Mouse (Mus musculus) embryonic facial prominence, embryonic 13.5 days (tissue): Measurements from ENCODE around the gene Acbd4. TPM values are rescaled to one million over a fixed set of nuclear protein-coding genes. Genes with fewer than 3 reads are reported as not detected.

ENCODE experiments used
- ATAC-seq: fragments of 200-750 bp; cut with Nextera tagmentation; 2 replicates; pipeline ENCODE4 v1.8.0; 2017; ENCODE audit warnings: low read depth; ENCODE audit not compliant: insufficient number of reproducible peaks, insufficient read depth, low FRiP score, low TSS enrichment
- H3K27ac ChIP-seq: fragments of 300-500 bp; sonication (generic); 2 replicates; pipeline ENCODE4 v1.5.1; 2015; ENCODE audit warnings: moderate library complexity, mild to moderate bottlenecking, inconsistent platforms
- H3K27me3 ChIP-seq: fragments of 300-500 bp; sonication (generic); 2 replicates; pipeline ENCODE4 v1.6.1; 2015; ENCODE audit warnings: mild to moderate bottlenecking, inconsistent platforms
- H3K36me3 ChIP-seq: fragments of 300-500 bp; sonication (generic); 2 replicates; pipeline ENCODE4 v1.6.1; 2015; ENCODE audit warnings: mild to moderate bottlenecking, inconsistent platforms
- H3K4me1 ChIP-seq: fragments of 300-500 bp; sonication (generic); 2 replicates; pipeline ENCODE4 v1.6.1; 2015; ENCODE audit warnings: inconsistent platforms
- H3K4me2 ChIP-seq: fragments of 300-500 bp; sonication (generic); 2 replicates; pipeline ENCODE4 v1.6.1; 2015; ENCODE audit warnings: moderate library complexity, mild to moderate bottlenecking, inconsistent platforms
- H3K4me3 ChIP-seq: fragments of 300-500 bp; sonication (generic); 2 replicates; pipeline ENCODE4 v1.5.1; 2015; ENCODE audit warnings: mild to moderate bottlenecking, inconsistent platforms
- H3K9ac ChIP-seq: fragments of 300-500 bp; sonication (generic); 2 replicates; pipeline ENCODE4 v1.6.1; 2015; ENCODE audit warnings: mild to moderate bottlenecking, inconsistent platforms
- H3K9me3 ChIP-seq: fragments of 300-500 bp; sonication (generic); 2 replicates; pipeline ENCODE4 v1.6.1; 2016; ENCODE audit warnings: inconsistent platforms
- WGBS: fragments of 180-500 bp; shearing (Covaris S2); methylation state at CpG from one replicate; pipeline ENCODE4 v1.1.7; 2015; ENCODE audit warnings: mixed read lengths; 5-methylcytosine and 5-hydroxymethylcytosine counted together
- polyA plus RNA-seq: library from polyadenylated mRNA; unstranded; fragments of >200 nt; fragmentation: Nextera tagmentation; extraction: Ambion mirVana; gene quantifications from 2 replicates; pipeline ENCODE4 v1.2.1, GENCODE M21; 2015

Acbd4 gene
- polyA plus RNA-seq, 1 experiment from 2014 or later = 17.4 TPM

GRCm38 (mm10) chr11:103104469-103104868 lies 3.0 kb downstream of the Acbd4 start:
- no peak for ATAC-seq
- Histone ChIP-seq H3K36me3 (no peaks in the 10 kb centered on the region), H3K9me3 (no peaks in the 10 kb centered on the region), H3K4me1 (peaks cover 22% of the 10 kb centered on the region), H3K9ac (no peak overlapping the region), H3K4me3 (no peak overlapping the region), H3K27me3 (peaks cover 48% of the 10 kb centered on the region), H3K4me2 (0 out of 2 replicates have a peak overlapping the region, but pooled peaks have one; percentile 3), H3K27ac (no peak overlapping the region)
- WGBS = 76% methylated on average over 7 of the region's 7 CpGs

GRCm38 (mm10) chr11:103105180-103105725 lies 3.8 kb downstream of the Acbd4 start:
- peaks cover 20% of the 10 kb centered on the region for H3K4me1 ChIP-seq
- H3K4me2 ChIP-seq = no peak overlapping the region
- H3K27ac ChIP-seq = no peak overlapping the region
- 26% methylated on average over 14 of the region's 14 CpGs for WGBS
- no peak overlapping the region for H3K4me3 ChIP-seq
- ATAC-seq = no peak
- H3K9me3 ChIP-seq = no peaks in the 10 kb centered on the region
- 0 out of 2 replicates have a peak overlapping the region, but pooled peaks have one; percentile 21 for H3K9ac ChIP-seq
- no peaks in the 10 kb centered on the region for H3K36me3 ChIP-seq
- H3K27me3 ChIP-seq = peaks cover 40% of the 10 kb centered on the region

DNA sequence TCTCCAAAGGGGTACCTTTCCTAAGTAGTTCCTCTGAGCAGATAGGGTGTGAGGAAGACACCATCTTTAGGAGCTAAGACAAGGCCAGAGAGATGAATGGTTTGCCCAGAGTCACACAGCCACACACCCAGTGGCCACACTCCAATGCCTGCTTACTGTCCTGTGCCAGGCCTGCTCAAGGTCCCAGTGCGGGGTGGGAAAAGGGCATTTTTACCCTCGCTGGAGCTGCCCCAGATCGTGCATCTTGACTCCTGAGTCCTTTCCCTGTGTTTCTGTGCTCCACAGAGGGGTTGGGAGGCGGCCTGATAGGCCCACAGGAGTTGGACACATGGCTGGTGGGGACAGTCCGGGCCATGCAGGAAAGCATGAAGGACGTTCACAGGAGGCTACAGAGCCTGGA lies 4.3 kb downstream of the Acbd4 start:
- 85% methylated on average over 6 of the region's 6 CpGs for WGBS
- no peak overlapping the region for H3K27ac ChIP-seq
- H3K9me3 ChIP-seq = no peaks in the 10 kb centered on the region
- H3K4me3 ChIP-seq = no peak overlapping the region
- no peak overlapping the region for H3K4me2 ChIP-seq
- H3K4me1 ChIP-seq = peaks cover 19% of the 10 kb centered on the region
- peaks cover 35% of the 10 kb centered on the region for H3K27me3 ChIP-seq
- no peak for ATAC-seq
- 0 out of 2 replicates have a peak overlapping the region, but pooled peaks have one; percentile 21 for H3K9ac ChIP-seq
- no peaks in the 10 kb centered on the region for H3K36me3 ChIP-seq

DNA sequence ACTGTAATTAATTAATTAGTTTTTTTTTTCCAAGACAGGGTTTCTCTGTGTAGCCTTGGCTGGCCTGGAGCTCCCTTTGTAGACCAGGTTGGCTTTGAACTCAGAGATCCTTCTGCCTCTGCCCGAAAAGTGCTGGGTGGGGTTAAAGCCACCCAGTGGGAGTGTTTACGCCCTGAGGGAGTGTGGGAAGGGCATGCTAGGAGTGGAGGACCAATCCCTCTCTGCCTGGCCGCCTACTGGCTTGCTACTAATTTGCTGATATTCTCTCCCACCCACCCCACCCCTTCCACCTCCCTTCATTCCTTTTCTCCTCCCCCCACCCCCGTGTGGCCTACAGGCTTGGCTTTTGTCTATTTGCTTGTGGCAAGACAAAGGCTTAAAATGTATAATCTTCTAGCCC lies 4.9 kb downstream of the Acbd4 start:
- H3K27ac ChIP-seq = no peak overlapping the region
- no peak for ATAC-seq
- H3K9ac ChIP-seq = no peak overlapping the region
- H3K4me3 ChIP-seq = no peak overlapping the region
- peaks cover 19% of the 10 kb centered on the region for H3K4me1 ChIP-seq
- 57% methylated on average over 4 of the region's 4 CpGs for WGBS
- H3K36me3 ChIP-seq = no peaks in the 10 kb centered on the region
- no peaks in the 10 kb centered on the region for H3K9me3 ChIP-seq
- H3K4me2 ChIP-seq = no peak overlapping the region
- peaks cover 29% of the 10 kb centered on the region for H3K27me3 ChIP-seq

GRCm38 (mm10) chr11:103111301-103111700 lies 9.8 kb downstream of the Acbd4 start:
- Histone ChIP-seq H3K27ac (peak overlapping the region; percentile 69; the same call in 1 of the 2 replicates), H3K4me2 (peak overlapping the region; percentile 77), H3K4me3 (peak overlapping the region; percentile 44), H3K9me3 (no peaks in the 10 kb centered on the region), H3K36me3 (no peaks in the 10 kb centered on the region), H3K27me3 (peaks cover 10% of the 10 kb centered on the region), H3K4me1 (peaks cover 29% of the 10 kb centered on the region), H3K9ac (peak overlapping the region; percentile 71)
- no peak for ATAC-seq
- WGBS = 23% methylated on average over 10 of the region's 10 CpGs

DNA sequence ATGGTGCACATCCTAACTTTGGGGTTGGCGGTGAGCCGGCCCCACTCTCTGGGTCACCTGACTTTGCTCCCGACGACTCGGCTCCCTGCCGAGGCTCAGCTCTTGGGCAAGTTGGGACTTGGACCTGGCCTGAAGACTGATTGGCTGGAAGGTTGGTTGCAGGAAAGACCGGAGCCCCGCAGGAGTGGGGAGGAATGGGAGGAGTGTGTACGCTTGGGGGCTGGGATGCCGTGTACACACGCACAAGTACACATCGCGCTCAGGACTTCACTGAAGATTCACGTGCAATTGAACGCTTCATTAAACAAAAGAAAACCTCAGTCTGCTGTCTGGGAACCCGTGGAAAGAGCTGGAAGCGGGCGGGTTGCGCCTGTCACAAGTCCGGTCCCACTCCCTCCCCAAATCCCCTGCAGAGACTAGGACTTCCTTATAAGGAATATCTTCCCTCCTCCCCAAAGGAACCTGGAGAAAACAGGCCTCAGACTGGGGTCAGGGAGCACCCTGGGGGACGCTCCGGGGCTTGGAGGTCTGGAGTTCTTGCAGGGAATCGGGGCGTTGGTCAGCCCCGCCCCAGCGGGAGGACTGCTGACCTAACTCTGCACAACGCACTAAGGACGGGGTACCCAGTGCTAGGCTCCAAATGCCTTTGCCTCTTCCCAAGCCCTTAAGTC lies 10.5 kb downstream of the Acbd4 start:
- H3K4me1 ChIP-seq = peaks cover 29% of the 10 kb centered on the region
- peak overlapping the region; percentile 77 for H3K4me2 ChIP-seq
- peak overlapping the region; percentile 44 for H3K4me3 ChIP-seq
- WGBS = under 1% methylated on average over 28 of the region's 28 CpGs
- ATAC-seq = no peak
- no peaks in the 10 kb centered on the region for H3K36me3 ChIP-seq
- peaks cover 10% of the 10 kb centered on the region for H3K27me3 ChIP-seq
- peak overlapping the region; percentile 71 for H3K9ac ChIP-seq
- no peaks in the 10 kb centered on the region for H3K9me3 ChIP-seq
- peak overlapping the region; percentile 69 for H3K27ac ChIP-seq

DNA sequence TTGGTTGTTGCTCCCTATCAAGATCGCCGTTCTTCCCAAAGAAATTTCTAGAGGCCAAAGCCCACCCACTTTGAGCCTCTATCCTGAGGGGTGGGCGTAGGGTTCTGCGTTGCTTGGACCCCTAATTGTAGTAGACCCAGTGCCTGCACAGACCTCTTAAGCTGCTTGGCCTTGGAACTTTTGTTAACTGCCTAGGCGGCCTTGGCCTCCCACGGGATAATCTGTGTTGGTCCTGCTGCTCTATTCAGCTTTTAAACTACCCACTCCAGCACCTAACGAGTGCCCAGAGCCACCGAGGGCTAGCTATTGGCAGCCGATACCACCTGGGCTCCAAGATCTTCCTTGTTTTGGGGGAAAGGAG lies 11.1 kb downstream of the Acbd4 start:
- no peaks in the 10 kb centered on the region for H3K36me3 ChIP-seq
- peak overlapping the region; percentile 44 for H3K4me3 ChIP-seq
- peaks cover 10% of the 10 kb centered on the region for H3K27me3 ChIP-seq
- peak overlapping the region; percentile 69 for H3K27ac ChIP-seq
- H3K9me3 ChIP-seq = no peaks in the 10 kb centered on the region
- no peak for ATAC-seq
- H3K9ac ChIP-seq = peak overlapping the region; percentile 71
- peaks cover 29% of the 10 kb centered on the region for H3K4me1 ChIP-seq
- 17% methylated on average over 9 of the region's 9 CpGs for WGBS
- H3K4me2 ChIP-seq = peak overlapping the region; percentile 77

GRCm38 (mm10) chr11:103113005-103113404 lies 11.5 kb downstream of the Acbd4 start:
- Histone ChIP-seq H3K4me3 (no peak overlapping the region), H3K9ac (peak overlapping the region; percentile 71; the same call in 1 of the 2 replicates), H3K27me3 (peaks cover 10% of the 10 kb centered on the region), H3K36me3 (no peaks in the 10 kb centered on the region), H3K4me2 (peak overlapping the region; percentile 77), H3K27ac (peak overlapping the region; percentile 69; the same call in 1 of the 2 replicates), H3K4me1 (peaks cover 29% of the 10 kb centered on the region), H3K9me3 (no peaks in the 10 kb centered on the region)
- ATAC-seq = no peak
- WGBS = 34% methylated on average over 12 of the region's 12 CpGs

DNA sequence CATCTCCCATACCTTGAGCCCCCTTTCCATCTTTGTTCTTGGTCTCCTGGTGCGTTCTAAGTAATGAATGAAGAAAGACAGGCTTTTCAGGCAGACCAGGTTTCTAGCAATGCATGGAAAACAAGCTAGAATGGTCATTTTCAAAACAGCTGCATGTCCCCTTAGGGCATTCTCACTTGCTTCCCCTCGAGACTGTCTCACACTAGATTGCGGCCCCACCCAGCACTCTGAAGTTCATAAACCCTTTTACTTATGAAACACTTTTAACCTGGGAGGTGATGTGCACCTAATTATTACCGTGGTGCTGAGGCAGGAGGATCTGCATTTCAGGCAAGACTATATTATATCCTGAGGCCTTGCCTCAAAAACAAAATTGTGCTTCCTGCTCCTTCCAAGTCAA lies 12.3 kb downstream of the Acbd4 start:
- H3K9me3 ChIP-seq = no peaks in the 10 kb centered on the region
- no peak for ATAC-seq
- 0 out of 2 replicates have a peak overlapping the region, but pooled peaks have one; percentile 17 for H3K27ac ChIP-seq
- WGBS = 48% methylated on average over 4 of the region's 4 CpGs
- peaks cover 35% of the 10 kb centered on the region for H3K4me1 ChIP-seq
- H3K4me2 ChIP-seq = no peak overlapping the region
- no peak overlapping the region for H3K4me3 ChIP-seq
- H3K27me3 ChIP-seq = peaks cover 10% of the 10 kb centered on the region
- no peaks in the 10 kb centered on the region for H3K36me3 ChIP-seq
- no peak overlapping the region for H3K9ac ChIP-seq

- no peaks in the 10 kb centered on the region for H3K36me3 ChIP-seq
- no peak for ATAC-seq
- WGBS = 84% methylated on average over 11 of the region's 11 CpGs
- no peaks in the 10 kb centered on the region for H3K9me3 ChIP-seq
- peaks cover 10% of the 10 kb centered on the region for H3K27me3 ChIP-seq
- H3K9ac ChIP-seq = peak overlapping the region; percentile 81
- peak overlapping the region; percentile 93 for H3K27ac ChIP-seq
- H3K4me1 ChIP-seq = peaks cover 38% of the 10 kb centered on the region
- H3K4me3 ChIP-seq = peak overlapping the region; percentile 72
- peak overlapping the region; percentile 90 for H3K4me2 ChIP-seq
Observed at GRCm38 (mm10) chr11:103114270-103114943, 12.9 kb downstream of the Acbd4 start.

- no peaks in the 10 kb centered on the region for H3K36me3 ChIP-seq
- peak overlapping the region; percentile 72 for H3K4me3 ChIP-seq
- H3K9me3 ChIP-seq = no peaks in the 10 kb centered on the region
- peak overlapping the region; percentile 81 for H3K9ac ChIP-seq
- peaks cover 38% of the 10 kb centered on the region for H3K4me1 ChIP-seq
- H3K4me2 ChIP-seq = peak overlapping the region; percentile 90
- H3K27ac ChIP-seq = peak overlapping the region; percentile 93
- WGBS = 2% methylated on average over 34 of the region's 34 CpGs
- ATAC-seq = peak; percentile 48; the same call in 1 of the 2 replicates
- H3K27me3 ChIP-seq = peaks cover 10% of the 10 kb centered on the region
Observed at GRCm38 (mm10) chr11:103115163-103116007, 13.9 kb downstream of the Acbd4 start.
